Mouse (Mus musculus) regulatory T cell (primary cell): Measurements from ENCODE around the gene Gm3238.
"Not testable (repeated sequence)": the region's sequence is repeated elsewhere in the genome, so short reads cannot be mapped to it uniquely, and the experiment has no call there.

Source experiments
- in situ Hi-C: fragments of 300-600 bp; cut with MboI, MseI; formaldehyde crosslinking; loops from one replicate; pipeline ENCODE4 v1.15.1; 2025; ENCODE audit warnings: high pct_unique_total_duplicates

Gene Gm3238

GRCm38 (mm10) chr10:77771225-77771624, at the start of gene Gm3238:
Gene Gm3238 (minus strand): TSS chr10:77771325.
- in situ Hi-C loops, result not testable (repeated sequence)

GRCm38 (mm10) chr10:77819203-77819602, 48.1 kb upstream of the Gm3238 start:
- in situ Hi-C loops, result no loop called here

- in situ Hi-C loops, result no loop called here
Measured at GRCm38 (mm10) chr10:77818523-77818922, 47.4 kb upstream of the Gm3238 start.

- in situ Hi-C loops, result no loop called here
Measured at GRCm38 (mm10) chr10:77815514-77815913, 44.4 kb upstream of the Gm3238 start.

GRCm38 (mm10) chr10:77814382-77814781, 43.3 kb upstream of the Gm3238 start, which contains the start of gene Gm2696:
Gene Gm2696 (plus strand): TSS chr10:77814682.
- in situ Hi-C loops, result no loop called here

GRCm38 (mm10) chr10:77811743-77812142, 40.6 kb upstream of the Gm3238 start, which contains the start of gene Gm9507:
Gene Gm9507 (minus strand): TSS chr10:77811843.
- in situ Hi-C loops, result no loop called here

GRCm38 (mm10) chr10:77804095-77804494, 33.0 kb upstream of the Gm3238 start:
- in situ Hi-C loops, result no loop called here

- in situ Hi-C loops, result no loop called here
Measured at GRCm38 (mm10) chr10:77798921-77799508, 27.9 kb upstream of the Gm3238 start, which contains the start of gene Gm19668. Gene Gm19668 (minus strand): TSS chr10:77799133.

GRCm38 (mm10) chr10:77798164-77798920, 27.2 kb upstream of the Gm3238 start:
- in situ Hi-C loops, result not testable (repeated sequence)

GRCm38 (mm10) chr10:77797677-77798076, 26.6 kb upstream of the Gm3238 start:
- in situ Hi-C loops, result no loop called here

- in situ Hi-C loops, result no loop called here
Measured at GRCm38 (mm10) chr10:77794976-77795375, 23.9 kb upstream of the Gm3238 start, which contains the start of gene Gm9639. Gene Gm9639 (minus strand): TSS chr10:77795076.

GRCm38 (mm10) chr10:77788621-77789020, 17.5 kb upstream of the Gm3238 start:
- in situ Hi-C loops, result no loop called here

- in situ Hi-C loops, result not testable (repeated sequence)
Measured at GRCm38 (mm10) chr10:77787876-77788275, 16.8 kb upstream of the Gm3238 start, which contains the start of gene Gm7137. Gene Gm7137 (minus strand): TSS chr10:77788200.

GRCm38 (mm10) chr10:77783396-77783795, 12.3 kb upstream of the Gm3238 start:
- in situ Hi-C loops, result not testable (repeated sequence)

- in situ Hi-C loops, result not testable (repeated sequence)
Measured at GRCm38 (mm10) chr10:77782442-77782841, 11.3 kb upstream of the Gm3238 start, which contains the start of gene Gm3250. Gene Gm3250 (minus strand): TSS chr10:77782542.

GRCm38 (mm10) chr10:77776844-77777243, 5.7 kb upstream of the Gm3238 start, which contains the start of gene Gm7138:
Gene Gm7138 (minus strand): TSS chr10:77776944.
- in situ Hi-C loops, result not testable (repeated sequence)

GRCm38 (mm10) chr10:77772142-77772541, 1.0 kb upstream of the Gm3238 start:
- in situ Hi-C loops, result not testable (repeated sequence)

GRCm38 (mm10) chr10:77769727-77770126, 1.4 kb downstream of the Gm3238 start:
- in situ Hi-C loops, result no loop called here

- in situ Hi-C loops, result loop anchor here (10.0 kb wide), 1 partner anchor 1955 kb away; no protein-coding TSS in a partner anchor
Measured at GRCm38 (mm10) chr10:77759582-77759981, 11.5 kb downstream of the Gm3238 start, which contains the start of gene Gm3233. Gene Gm3233 (minus strand): TSS chr10:77759682.

- in situ Hi-C loops, result loop anchor here (10.0 kb wide), 1 partner anchor 1949 kb away; no protein-coding TSS in a partner anchor
Measured at GRCm38 (mm10) chr10:77753448-77753847, 17.7 kb downstream of the Gm3238 start.

- in situ Hi-C loops, result loop anchor here (10.0 kb wide), 1 partner anchor 1948 kb away; no protein-coding TSS in a partner anchor
Measured at GRCm38 (mm10) chr10:77752312-77752711, 18.8 kb downstream of the Gm3238 start.

GRCm38 (mm10) chr10:77751254-77751653, 19.9 kb downstream of the Gm3238 start, which contains the start of gene Gm9736:
Gene Gm9736 (minus strand): TSS chr10:77751354.
- in situ Hi-C loops, result loop anchor here (10.0 kb wide), 1 partner anchor 1946 kb away; no protein-coding TSS in a partner anchor
